Comparison of ENCODE assay signal across 8 mouse cellular contexts in the genomic region with DNA sequence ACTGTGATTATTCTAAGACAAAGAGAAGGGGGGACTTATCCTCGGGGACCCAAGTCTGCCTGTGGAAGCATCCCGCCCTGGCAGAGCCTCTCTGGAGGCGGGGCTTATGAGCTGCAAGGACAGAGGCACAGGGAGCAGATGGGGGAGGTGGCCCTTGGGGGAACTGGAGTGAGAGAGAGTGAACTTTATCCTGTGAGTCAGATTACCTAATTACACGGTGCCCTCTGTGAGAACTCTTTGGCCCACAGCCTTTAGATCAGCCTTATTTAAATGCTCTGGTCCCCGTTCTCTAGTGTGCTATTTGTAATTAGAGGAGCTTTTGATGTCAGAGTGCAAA.
A peak's percentile ranks its signal among the peaks of the same experiment; 100 is the strongest.
DNase-seq lines count a peak whose midpoint lies in the region; ATAC-seq and TF ChIP-seq lines count a peak whose summit lies in the region.
"Had no signal": no experiment of that assay in that cellular context is flagged by ENCODE, and none has a peak within 500 bp of the region (broad histone marks: within the 10 kb centered on the region; RNA-seq: fewer than 3 reads in every experiment).

No protein-coding gene starts in this region.

- no peak overlapping the region for H3K4me2 ChIP-seq in hindbrain, postnatal 0 days (ENCODE audit: low read depth, low read length)
- no peak overlapping the region for H3K4me2 ChIP-seq in liver, embryonic 11.5 days
- H3K4me2 ChIP-seq: heart, embryonic 13.5 days had no signal

- peak; percentile 45 for DNase-seq in MN1 (ENCODE audit: low spot score)
- peak; percentile 16 for DNase-seq in Muller cell, postnatal 12 days (ENCODE audit: inconsistent ontology term)
- peak; percentile 46 for DNase-seq in hindbrain, postnatal 0 days (ENCODE audit: low spot score)
- DNase-seq in liver, embryonic 11.5 days (ENCODE audit: low spot score): no peak
- no peak for DNase-seq in right cerebral cortex, postnatal 14 days
- DNase-seq in frontal cortex, postnatal 14 days (ENCODE audit: low spot score in 2 of 2): no peak

- no peaks in the 10 kb centered on the region for H3K9me3 ChIP-seq in hindbrain, postnatal 0 days (ENCODE audit: low read length)
- H3K9me3 ChIP-seq in liver, embryonic 11.5 days (ENCODE audit: control insufficient read depth, low read length): no peaks in the 10 kb centered on the region
- H3K9me3 ChIP-seq: heart, embryonic 13.5 days had no signal

- no peak for TF ChIP-seq CTCF in hindbrain, postnatal 0 days (IDR thresholded peaks at IDR 0.05; ENCODE audit: low read depth)

- H3K4me1 ChIP-seq in hindbrain, postnatal 0 days (ENCODE audit: insufficient read depth, low read length): no peaks in the 10 kb centered on the region; the same call in 1 of the 2 replicates
- H3K4me1 ChIP-seq in liver, embryonic 11.5 days (replicated peaks; ENCODE audit: control insufficient read depth, insufficient read depth, low read length): peaks cover 7% of the 10 kb centered on the region; the same call in 1 of the 2 replicates

- 15% methylated on average over 5 of the region's 5 CpGs for WGBS in hindbrain, postnatal 0 days
- WGBS in liver, embryonic 11.5 days: 12% methylated on average over 5 of the region's 5 CpGs

- H3K27ac ChIP-seq in hindbrain, postnatal 0 days: no peak overlapping the region
- H3K27ac ChIP-seq in liver, embryonic 11.5 days (ENCODE audit: low read depth, low read length): no peak overlapping the region
- H3K27ac ChIP-seq: heart, embryonic 13.5 days had no signal

- no peak overlapping the region for H3K4me3 ChIP-seq in hindbrain, postnatal 0 days (ENCODE audit: low read length)
- no peak overlapping the region for H3K4me3 ChIP-seq in liver, embryonic 11.5 days (ENCODE audit: low read depth, low read length)
- H3K4me3 ChIP-seq: heart, embryonic 13.5 days had no signal

- H3K36me3 ChIP-seq in hindbrain, postnatal 0 days (ENCODE audit: insufficient read depth, low read length): no peaks in the 10 kb centered on the region
- no peaks in the 10 kb centered on the region for H3K36me3 ChIP-seq in liver, embryonic 11.5 days (ENCODE audit: control insufficient read depth, insufficient read depth, low read length)
- H3K36me3 ChIP-seq: heart, embryonic 13.5 days had no signal

- no peak for ATAC-seq in hindbrain, postnatal 0 days
- ATAC-seq in liver, embryonic 11.5 days (replicated peaks; ENCODE audit: low FRiP score): peak; percentile 39; the same call in 1 of the 2 replicates
- no peak for ATAC-seq in megakaryocyte progenitor cell, adult 5-6 weeks (replicated peaks; ENCODE audit: poor library complexity)

- no peaks in the 10 kb centered on the region for H3K27me3 ChIP-seq in hindbrain, postnatal 0 days (ENCODE audit: insufficient read depth, low read length)
- no peaks in the 10 kb centered on the region for H3K27me3 ChIP-seq in liver, embryonic 11.5 days (replicated peaks; ENCODE audit: control insufficient read depth, insufficient read depth, low read length)
- H3K27me3 ChIP-seq: heart, embryonic 13.5 days had no signal

- H3K9ac ChIP-seq in hindbrain, postnatal 0 days (replicated peaks; ENCODE audit: low read length): no peak overlapping the region
- no peak overlapping the region for H3K9ac ChIP-seq in liver, embryonic 11.5 days (ENCODE audit: low read depth, low read length)
- H3K9ac ChIP-seq: heart, embryonic 13.5 days had no signal

Comparison
In these comparisons a context has a peak if more than half of its experiments do, and no peak if none do; other contexts are left out.
1. DNase-seq: peak in MN1 (single experiment), Muller cell, postnatal 12 days (single experiment) and hindbrain, postnatal 0 days (single experiment); none in liver, embryonic 11.5 days (single experiment), right cerebral cortex, postnatal 14 days (single experiment) and frontal cortex, postnatal 14 days (0 of 2).